Mouse (Mus musculus) gastrocnemius, adult 8-10 months (tissue): ENCODE measurements at regions not wholly inside any gene's neighbourhood (a gene's known extent, or its start where the extent isn't known, plus 50 kb on each side); places are given as distances from the start of the nearest gene placed in this dataset.

Source experiments
- DNase-seq, 2 experiments: peaks; one replicate each; pipeline ENCODE4 v3.0.0; 2022; ENCODE audit warnings: low spot score in 2 of 2

DNA sequence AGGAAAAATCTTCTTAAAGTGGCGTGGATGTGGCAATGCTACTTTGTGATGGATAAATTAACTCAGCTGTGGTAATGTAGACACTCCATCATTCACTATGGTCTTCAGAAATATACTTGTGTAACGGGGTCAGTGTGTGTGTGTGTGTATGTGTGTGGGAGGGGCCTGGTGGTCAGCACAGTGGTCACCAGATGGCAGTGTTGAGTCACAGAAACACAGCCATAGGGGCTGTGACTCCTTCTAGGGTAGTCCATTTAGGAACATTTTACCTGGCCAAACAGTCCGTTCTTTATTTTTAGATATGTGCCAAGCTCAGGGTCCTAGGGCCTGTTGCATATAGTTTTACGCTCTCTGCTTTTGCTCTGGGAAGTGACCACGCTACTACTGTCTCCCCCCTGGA lies 96.3 kb upstream of the Mphosph6 start:
- no peak for DNase-seq

DNA sequence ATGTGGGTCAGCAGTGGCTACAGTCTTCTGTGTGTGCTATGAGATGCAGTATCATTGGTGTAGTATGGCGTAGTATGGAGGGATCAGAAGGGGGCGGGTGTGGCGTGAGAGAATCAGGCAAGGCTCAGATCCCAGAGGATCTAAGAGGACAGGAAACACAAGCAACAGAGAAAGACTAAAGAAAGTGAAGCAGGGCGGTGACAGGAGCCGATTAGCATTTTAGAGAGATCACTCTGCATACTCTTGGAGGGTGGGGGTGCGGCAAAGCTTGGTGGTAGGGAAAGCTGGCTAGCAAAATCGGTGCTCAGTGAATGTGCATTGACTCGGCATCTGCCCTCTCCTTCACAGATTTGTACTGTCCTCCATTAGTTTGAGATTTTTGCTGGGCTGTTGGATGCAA lies 93.1 kb upstream of the Mphosph6 start:
- DNase-seq: no peak

DNA sequence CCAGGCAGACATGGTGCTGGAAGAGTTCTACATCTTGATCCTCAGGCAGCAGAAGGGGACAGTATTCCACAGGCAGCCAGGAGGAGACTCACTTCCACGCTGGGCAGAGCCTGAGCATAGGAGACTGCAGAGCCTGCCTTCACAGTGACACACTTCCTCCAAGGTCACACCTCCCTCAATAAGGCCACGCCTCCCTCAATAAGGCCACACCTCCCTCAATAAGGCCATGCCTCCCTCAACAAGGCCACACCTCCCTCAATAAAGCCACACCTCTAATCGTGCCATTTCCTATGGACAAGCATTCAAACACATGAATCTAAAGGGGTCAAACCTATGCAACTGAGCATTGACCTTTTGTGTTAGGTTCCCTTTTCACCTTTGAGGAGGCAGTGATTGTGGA lies 88.5 kb upstream of the Mphosph6 start:
- no peak for DNase-seq

DNA sequence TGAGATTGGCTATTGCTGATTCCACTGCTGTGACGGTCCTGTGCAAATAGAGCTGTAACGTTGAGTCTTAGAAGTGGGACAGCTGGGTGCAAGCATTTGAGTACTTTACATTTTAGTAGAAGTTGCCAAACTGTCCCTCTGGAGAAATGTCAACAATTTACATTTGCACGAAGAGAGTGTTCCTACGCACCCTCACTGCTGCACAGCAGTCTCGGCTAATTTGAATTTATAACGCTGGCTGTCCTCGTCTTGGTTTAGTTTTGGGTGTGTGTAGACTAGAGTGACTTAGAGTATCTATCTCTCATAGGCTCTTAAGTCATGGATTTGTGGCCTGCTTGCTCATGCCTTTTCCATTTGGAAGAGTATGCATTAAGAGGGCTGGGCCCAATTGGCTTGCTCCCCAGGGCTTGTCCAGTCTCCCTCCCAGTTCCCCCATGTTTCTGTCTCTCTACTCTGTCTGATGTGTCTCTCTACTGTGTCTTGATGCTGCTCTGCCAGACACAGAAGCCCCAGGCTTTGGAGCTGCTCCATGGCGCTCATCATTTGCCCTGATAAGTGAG lies 79.8 kb upstream of the Mphosph6 start:
- DNase-seq: no peak

DNA sequence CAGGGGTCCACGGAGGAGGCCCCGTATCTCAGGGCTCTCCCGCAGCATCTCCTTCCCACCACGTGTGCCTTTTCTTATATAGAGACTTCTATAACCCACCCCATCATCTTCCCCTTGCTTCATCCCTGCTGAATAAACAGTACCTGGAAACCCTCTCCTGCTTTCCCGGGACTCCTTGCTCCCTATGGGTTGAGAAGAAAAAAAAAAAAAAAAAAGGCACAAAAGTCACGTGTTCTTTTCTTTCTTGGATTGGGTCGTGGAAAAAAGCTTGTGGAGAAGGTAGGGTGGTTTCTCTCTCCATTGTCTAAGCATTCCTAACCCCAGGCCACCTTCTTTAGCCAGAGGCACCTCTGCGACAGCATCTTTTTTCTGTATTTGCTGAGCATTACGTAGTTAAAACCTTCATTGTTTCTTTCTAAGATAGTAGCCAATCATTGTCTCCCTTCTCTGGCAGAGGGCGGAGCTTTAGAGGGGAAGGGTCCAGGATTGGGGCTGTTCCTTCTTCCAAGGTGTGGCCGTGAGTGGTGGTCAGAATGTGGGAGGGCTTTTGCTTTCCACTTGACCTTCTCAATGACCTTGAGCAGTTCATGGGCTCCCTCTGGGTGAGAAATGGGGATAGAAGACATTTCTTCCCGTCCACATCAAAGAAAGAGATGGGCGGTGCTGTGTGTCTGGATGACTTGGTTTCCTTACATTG lies 78.7 kb upstream of the Mphosph6 start:
- no peak for DNase-seq

DNA sequence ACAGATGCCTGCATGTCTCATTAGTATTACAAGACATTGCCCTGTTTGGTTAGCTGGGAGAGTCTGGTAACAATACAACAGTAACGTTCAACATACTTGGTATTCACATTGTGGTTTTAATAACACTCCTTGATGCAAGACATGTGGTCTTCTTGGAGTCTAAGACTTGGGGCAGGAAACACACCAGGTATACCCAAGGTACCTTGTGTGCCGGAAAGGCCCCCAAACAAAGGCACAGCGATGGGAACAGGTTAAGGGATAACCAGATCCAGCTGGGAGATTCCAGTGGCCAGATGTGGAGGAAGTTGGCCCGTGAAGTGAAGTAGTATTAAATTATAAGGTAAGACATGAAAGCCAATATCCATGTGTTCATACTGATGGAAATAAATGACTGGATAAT lies 71.9 kb upstream of the Mphosph6 start:
- no peak for DNase-seq

DNA sequence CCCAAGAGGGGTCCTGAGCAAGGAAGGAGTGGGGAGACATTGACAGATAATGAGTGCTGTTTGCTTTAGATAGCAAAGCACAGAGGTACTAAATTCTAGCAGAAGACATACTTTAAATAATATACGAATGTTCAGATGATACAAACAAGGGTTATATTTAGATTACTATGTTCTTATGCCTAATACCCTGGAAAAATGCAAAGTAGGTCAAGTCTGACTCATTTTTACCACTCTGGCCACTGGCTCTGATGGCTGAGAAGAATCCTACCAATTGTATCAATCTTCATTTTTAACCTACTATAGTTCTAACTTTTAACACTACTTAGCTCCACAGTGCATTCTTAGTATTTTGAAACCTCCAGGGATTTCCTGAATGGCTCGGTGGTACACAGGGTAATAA lies 65.4 kb upstream of the Mphosph6 start:
- no peak for DNase-seq

DNA sequence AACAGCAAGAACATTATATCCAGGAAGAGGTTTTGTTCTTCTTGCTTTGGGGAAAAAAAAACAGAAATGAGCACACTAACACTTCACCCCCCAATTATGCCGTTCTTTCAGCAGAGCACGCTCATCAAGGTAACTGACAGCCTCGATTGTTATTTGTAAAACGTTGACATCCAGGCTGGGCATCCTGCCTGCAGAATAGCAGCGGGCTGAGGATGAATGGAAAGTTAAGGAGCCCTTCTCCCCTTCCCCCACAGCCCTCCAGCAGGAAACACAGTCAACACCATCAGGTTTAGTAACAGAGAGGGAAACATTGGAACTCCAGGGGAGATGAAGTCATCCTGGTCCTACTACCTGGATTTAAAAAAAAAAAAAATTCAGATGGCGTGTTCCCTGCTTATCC lies 63.3 kb upstream of the Mphosph6 start:
- no peak for DNase-seq

DNA sequence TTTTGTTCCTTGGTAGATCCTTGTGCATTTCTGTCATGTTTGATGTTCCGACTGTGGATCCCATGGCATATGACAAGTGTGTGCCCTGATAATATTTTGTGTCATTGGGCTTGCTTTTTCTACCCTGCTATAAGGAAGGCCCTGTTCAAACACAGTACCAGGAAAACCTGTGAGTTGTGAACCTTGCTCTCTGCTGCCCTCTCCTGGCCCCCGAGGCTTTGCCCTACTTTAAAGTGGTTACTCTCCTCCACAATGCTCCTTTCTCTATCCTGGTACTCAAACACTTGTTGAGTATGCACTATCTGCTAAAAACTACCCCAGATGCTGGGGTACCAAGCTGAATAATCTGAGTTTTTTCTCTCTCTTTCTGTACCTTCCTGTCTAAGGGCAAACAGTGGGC lies 62.1 kb upstream of the Mphosph6 start:
- no peak for DNase-seq

DNA sequence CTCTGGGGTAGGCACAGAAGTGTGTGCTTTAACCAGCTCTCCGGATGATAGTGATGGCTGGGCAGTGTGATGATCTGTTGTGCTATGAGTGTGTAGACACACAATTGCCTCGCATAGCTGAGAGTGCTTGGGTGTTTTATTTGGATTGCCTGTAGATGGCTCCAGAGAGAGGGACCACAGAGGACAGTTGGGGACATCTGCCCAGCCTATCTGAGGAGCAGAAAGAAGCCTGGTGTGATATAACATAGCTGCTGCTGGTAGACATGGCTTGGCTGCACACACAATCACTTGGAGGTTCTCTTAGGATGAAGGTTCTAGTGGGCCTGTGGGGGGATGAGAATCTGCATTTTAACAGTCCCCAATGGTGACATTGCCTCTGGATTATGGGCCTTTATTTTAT lies 60.6 kb upstream of the Mphosph6 start:
- DNase-seq: no peak

DNA sequence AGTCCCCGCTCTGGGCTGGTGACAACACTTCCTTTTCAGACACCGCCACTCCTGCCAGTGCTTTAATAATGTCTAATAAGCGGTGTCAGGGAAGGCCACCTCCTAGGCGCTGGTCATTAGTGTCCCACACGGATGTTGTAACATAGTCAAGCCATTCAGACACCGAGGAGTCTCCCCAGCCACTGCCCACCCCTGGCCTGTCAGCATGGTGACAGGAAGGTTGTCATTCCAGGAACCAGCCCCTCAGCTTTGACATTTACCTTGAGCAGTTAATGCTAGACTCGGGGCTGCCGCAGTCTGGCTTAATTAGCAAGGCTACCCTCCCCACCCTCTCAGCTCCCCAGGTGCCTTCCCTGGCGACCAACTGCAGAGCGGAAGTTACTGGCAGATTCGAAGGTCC lies 58.0 kb upstream of the Mphosph6 start:
- no peak for DNase-seq

DNA sequence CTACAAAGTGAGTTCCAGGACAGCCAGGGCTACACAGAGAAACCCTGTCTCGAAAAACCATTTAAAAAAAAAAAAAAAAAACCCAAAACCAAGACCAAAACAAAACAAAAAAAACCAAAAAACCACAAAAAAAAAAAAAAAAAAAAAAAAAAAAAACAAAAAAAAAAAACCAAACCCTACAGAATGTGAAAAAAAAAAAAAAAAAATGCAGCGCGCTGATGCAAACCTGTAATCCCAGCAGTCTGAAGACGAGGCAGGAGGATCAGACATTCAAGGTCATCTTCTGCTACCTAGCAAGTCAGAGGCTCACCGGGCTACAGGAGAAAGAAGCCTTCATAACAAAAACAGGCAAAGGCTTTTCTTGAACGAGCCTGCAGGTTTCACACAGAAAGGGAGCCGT lies 57.4 kb upstream of the Mphosph6 start:
- DNase-seq: no peak

DNA sequence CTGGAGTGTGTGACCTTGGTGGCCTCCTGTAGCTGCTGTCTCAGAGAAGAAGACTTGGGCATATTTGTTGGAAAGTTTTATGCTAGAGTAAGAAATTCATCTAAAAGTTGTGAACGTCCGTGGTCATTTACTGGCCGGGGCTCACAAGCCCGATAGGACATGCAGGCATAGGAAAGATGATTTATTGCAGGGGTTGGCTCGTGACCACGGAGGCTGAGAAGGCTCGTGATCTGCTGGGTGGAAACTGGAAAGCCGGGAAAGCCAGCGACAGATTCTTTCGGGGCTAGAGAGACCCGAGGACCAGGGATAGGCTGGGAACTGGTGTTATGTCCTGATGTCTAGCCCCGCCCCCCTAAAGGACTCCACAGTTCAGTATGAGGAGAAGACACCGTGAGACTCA lies 54.4 kb upstream of the Mphosph6 start:
- no peak for DNase-seq

DNA sequence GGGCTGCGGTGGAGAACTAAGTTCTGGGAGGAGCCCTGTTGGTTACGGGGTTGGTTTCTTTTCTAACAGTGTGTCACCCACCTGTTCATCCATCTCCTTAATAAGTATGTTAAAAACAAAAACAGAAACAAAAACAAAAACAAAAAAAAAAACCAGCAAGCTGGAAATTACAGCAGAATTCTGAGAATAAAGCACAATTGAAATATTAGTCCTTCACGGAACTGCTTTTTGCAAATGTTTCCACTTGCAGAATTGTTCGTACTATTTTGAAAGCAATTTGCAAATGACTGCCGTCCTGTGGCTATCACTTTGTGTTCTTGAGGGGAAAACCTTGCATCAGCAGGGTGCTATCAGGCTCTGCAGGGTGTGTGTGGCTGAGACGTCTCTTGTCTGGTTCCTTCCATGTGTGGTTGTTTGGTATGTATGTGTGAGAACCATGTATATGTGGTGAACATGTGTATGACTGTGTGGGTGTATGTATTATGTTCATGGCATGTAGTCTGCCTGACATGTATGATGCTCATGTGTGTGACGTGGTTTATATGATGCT lies 53.3 kb upstream of the Mphosph6 start:
- no peak for DNase-seq

DNA sequence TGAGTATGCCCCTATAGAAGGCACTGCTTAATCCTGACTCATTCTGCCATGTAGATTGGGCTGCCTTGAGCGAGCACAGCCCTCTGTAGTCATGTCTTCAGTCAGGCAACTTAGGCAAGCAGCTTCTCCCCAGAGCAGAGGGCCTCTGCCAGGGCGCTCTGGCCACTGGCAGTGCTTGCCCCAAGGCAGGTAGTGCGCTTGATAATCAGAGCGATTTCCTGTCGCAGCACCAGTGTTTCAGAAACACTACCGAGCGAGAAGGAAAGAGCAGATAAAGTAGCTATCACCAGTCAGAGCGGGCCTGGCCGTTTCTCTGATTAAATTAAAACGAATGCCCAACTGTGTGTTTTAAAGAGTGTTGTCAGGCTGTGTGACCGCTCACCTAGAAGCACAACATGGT lies 52.6 kb upstream of the Mphosph6 start:
- DNase-seq: no peak

DNA sequence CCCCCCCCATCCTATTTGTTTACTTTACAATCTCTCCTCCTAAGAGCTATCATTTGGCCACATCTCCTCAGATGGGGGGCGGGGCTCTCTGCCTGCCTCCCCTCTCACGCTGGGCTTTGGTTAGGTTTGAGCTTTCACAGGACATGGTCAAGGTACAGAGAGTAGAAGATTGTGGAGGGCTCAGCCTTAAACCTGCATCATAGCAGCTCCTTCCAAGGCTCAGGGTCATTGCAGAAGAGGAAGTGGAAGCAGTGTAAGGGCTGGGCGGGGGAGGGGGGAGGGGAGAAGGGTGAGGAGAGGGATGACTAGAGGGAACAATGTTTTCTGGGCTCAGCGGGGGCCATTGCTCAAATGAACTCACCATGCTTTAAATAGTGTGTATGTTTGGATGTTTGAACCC lies 51.7 kb upstream of the Mphosph6 start:
- DNase-seq: no peak

DNA sequence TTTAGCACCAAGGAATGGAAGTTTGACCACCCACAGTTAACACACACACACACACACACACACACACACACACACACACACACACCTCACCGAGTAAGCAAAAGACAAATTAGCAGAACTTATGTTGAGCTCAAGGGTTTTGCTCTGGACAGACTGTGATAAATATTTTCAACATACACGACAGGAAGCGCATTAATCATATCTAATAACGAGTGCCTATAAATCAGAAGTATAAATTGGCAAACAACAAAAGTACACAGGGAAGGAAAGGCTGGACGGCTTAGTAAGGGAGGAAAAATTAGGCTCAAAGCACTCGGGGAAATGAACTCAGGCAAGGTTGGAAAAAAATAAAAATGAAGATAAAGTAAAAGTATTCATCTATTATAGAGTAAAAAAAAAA lies 50.8 kb upstream of the Mphosph6 start:
- no peak for DNase-seq
